Mouse (Mus musculus): ENCODE measurements around the gene Zmynd8.
"Not testable (repeated sequence)": the region's sequence is repeated elsewhere in the genome, so short reads cannot be mapped to it uniquely, and the experiment has no call there.

The Zmynd8 gene

GRCm38 (mm10) chr2:165808179-165808975, 90.4 kb downstream of the Zmynd8 start:
- no peak for DNase-seq (ENCODE audit: low read depth)

GRCm38 (mm10) chr2:165800174-165800573, 98.6 kb downstream of the Zmynd8 start:
- not testable (repeated sequence) for DNase-seq (ENCODE audit: low read depth)

- DNase-seq (ENCODE audit: low read depth): no peak
These were observed 100.9 kb downstream of the Zmynd8 start for GRCm38 (mm10) chr2:165797876-165798275.

GRCm38 (mm10) chr2:165793283-165793638, 105.6 kb downstream of the Zmynd8 start:
- peak; percentile 91 for DNase-seq (ENCODE audit: low read depth)

GRCm38 (mm10) chr2:165792431-165793282, 106.2 kb downstream of the Zmynd8 start:
- peak; percentile 83 for DNase-seq (ENCODE audit: low read depth)

- peak; percentile 60 for DNase-seq (ENCODE audit: low read depth)
These were observed 107.2 kb downstream of the Zmynd8 start for GRCm38 (mm10) chr2:165791657-165792056.

- no peak for DNase-seq (ENCODE audit: low read depth)
These were observed 107.8 kb downstream of the Zmynd8 start for GRCm38 (mm10) chr2:165791026-165791425.

- DNase-seq (ENCODE audit: low read depth): no peak
These were observed 109.1 kb downstream of the Zmynd8 start for GRCm38 (mm10) chr2:165789667-165790066.

GRCm38 (mm10) chr2:165788796-165789195, 110.0 kb downstream of the Zmynd8 start:
- no peak for DNase-seq (ENCODE audit: low read depth)

GRCm38 (mm10) chr2:165788005-165788404, 110.8 kb downstream of the Zmynd8 start:
- DNase-seq (ENCODE audit: low read depth): peak; percentile 94

- peak; percentile 25 for DNase-seq (ENCODE audit: low read depth)
These were observed 112.3 kb downstream of the Zmynd8 start for GRCm38 (mm10) chr2:165786467-165786866.

GRCm38 (mm10) chr2:165785312-165786036, 113.3 kb downstream of the Zmynd8 start:
- no peak for DNase-seq (ENCODE audit: low read depth)

- DNase-seq (ENCODE audit: low read depth): peak; percentile 66
These were observed 116.5 kb downstream of the Zmynd8 start for GRCm38 (mm10) chr2:165782324-165782723.

- peak; percentile 83 for DNase-seq (ENCODE audit: low read depth)
These were observed 119.9 kb downstream of the Zmynd8 start for GRCm38 (mm10) chr2:165778927-165779326.

GRCm38 (mm10) chr2:165769375-165769948, 129.4 kb downstream of the Zmynd8 start:
- no peak for DNase-seq (ENCODE audit: low read depth)

GRCm38 (mm10) chr2:165768805-165769358, 129.9 kb downstream of the Zmynd8 start:
- DNase-seq (ENCODE audit: low read depth): peak; percentile 87

- DNase-seq (ENCODE audit: low read depth): no peak
These were observed 139.3 kb downstream of the Zmynd8 start for GRCm38 (mm10) chr2:165759421-165759985.

GRCm38 (mm10) chr2:165758534-165758933, 140.3 kb downstream of the Zmynd8 start:
- DNase-seq (ENCODE audit: low read depth): no peak

- DNase-seq (ENCODE audit: low read depth): no peak
These were observed 141.0 kb downstream of the Zmynd8 start for GRCm38 (mm10) chr2:165757799-165758198.

- peak; percentile 67 for DNase-seq (ENCODE audit: low read depth)
These were observed 146.1 kb downstream of the Zmynd8 start for GRCm38 (mm10) chr2:165752704-165753103.

GRCm38 (mm10) chr2:165751068-165751467, 147.7 kb downstream of the Zmynd8 start:
- DNase-seq (ENCODE audit: low read depth): peak; percentile 55

All from 416B (cell line).